Mouse (Mus musculus): Measurements from ENCODE around the gene Cuedc1. TPM values are rescaled to one million over a fixed set of nuclear protein-coding genes. Genes with fewer than 3 reads are reported as not detected.

The Cuedc1 gene
- polyA plus RNA-seq, 1 experiment from 2014 or later = 23.8 TPM

- H3K9ac ChIP-seq = peak overlapping the region; percentile 91; the same call in 1 of the 2 replicates
- peaks cover 18% of the 10 kb centered on the region for H3K4me1 ChIP-seq
- ATAC-seq (ENCODE audit: insufficient read depth, low FRiP score, low read depth) = no peak
- H3K9me3 ChIP-seq = no peaks in the 10 kb centered on the region
- H3K4me3 ChIP-seq (replicated peaks) = peak overlapping the region; percentile 97
- peak overlapping the region; percentile 98 for H3K27ac ChIP-seq
- peak overlapping the region; percentile 63 for H3K4me2 ChIP-seq
- 4% methylated on average over 8 of the region's 8 CpGs for WGBS
- H3K36me3 ChIP-seq = no peaks in the 10 kb centered on the region
- no peaks in the 10 kb centered on the region for H3K27me3 ChIP-seq (replicated peaks)
Measured at GRCm38 (mm10) chr11:88067191-88067585, 30.7 kb upstream of the Cuedc1 start.

DNA sequence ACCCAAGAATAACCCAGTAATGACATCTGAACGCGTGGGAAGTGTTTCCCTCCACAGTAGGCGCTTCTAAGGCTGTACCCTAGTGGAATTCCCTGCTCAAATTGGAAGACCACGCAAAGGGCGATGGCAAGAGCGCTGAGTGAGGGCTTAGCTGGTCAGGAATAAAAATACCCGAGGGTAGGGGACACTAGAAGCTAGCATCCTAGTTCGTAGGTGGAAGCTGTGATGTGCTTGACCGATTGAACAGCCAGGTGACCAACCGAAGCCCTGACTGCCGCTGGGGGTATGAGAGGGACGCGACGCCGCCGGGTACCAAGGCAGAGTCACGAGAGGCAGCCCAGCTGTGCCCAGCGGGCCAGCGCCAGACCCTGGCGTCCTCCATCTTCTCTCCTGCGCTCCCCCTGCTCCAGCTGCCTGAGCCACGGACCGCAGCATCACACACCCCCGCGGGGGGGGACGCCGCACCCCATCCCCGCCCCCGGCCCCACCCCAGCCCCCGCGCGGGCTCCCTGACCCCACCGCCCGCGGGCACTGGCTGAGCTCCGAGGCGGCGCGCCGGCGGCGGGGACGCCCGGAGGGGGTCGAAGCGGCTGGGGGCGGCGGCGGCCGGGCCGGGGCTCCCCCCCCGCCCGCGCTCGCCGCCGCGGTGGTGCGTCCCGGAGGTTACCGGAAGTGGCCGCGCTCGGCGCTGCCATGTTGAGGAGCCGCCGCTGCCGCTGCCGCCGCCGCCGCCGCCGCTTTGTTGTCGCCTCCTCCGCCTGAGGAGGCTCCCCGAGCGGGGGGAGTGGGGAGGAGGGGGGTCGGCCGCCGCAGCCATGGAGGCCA is 30.1 kb upstream of the Cuedc1 start, which contains the start of gene Vezf1:
Gene Vezf1 (plus strand): TSS at position 694 of the 825 bp plus-strand sequence.
- Histone ChIP-seq H3K27ac (peak within 1 kb of the TSS; percentile 98), H3K4me3 (replicated peaks) (peak within 1 kb of the TSS; percentile 97), H3K27me3 (replicated peaks) (no peaks in the 10 kb centered on the region), H3K9ac (peak within 1 kb of the TSS; percentile 91), H3K36me3 (no peaks in the 10 kb centered on the region), H3K4me1 (peaks cover 18% of the 10 kb centered on the region), H3K9me3 (no peaks in the 10 kb centered on the region), H3K4me2 (peak within 1 kb of the TSS; percentile 67)
- ATAC-seq (ENCODE audit: insufficient read depth, low FRiP score, low read depth) = peak; percentile 84
- under 1% methylated on average over 38 of the region's 81 CpGs for WGBS

DNA sequence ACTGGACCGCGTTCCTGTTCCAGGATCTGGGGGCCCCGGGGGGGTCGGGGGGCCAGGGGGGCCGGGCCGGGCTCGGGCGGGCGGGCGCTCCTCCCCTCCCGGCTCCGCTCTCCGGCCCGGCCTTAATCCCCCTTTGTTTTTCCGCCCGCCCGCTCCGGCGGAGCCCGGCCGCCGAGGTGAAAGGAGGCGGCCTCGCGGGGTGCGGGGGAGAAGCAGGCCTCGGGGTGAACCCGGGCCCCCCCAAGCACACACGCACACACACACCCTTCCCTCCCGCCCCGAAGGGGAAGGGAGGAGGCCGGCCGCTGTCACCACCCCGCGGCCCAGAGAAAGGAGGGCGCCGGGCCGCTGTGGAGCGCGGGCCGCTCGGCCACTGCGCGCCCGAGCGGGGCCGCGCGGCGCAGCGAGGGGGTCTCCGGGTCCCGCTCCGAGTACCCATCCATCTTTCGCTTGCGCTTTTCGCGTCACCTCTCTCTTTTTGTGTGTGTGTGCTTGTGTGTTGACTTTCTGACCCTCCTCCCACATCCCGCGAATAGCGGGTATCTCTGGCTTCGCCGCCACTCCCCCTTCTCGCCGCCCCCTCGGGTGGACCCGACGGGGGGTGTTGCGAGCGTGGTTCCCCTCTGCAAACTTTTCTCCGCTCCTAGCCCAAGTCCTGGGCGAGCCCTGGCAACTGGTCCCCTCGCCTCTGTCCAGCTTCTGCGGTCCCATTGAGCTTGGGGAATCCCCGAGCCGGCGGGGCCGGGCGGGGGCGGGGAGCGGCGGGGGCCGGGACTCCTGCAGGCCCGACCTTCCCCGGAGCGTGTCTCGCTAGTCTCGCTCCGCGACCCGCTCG is 29.2 kb upstream of the Cuedc1 start:
- WGBS = under 1% methylated on average over 66 of the region's 92 CpGs
- ATAC-seq (ENCODE audit: insufficient read depth, low FRiP score, low read depth) = peak; percentile 75
- peaks cover 2% of the 10 kb centered on the region; the same call in 1 of the 2 replicates for H3K36me3 ChIP-seq

DNA sequence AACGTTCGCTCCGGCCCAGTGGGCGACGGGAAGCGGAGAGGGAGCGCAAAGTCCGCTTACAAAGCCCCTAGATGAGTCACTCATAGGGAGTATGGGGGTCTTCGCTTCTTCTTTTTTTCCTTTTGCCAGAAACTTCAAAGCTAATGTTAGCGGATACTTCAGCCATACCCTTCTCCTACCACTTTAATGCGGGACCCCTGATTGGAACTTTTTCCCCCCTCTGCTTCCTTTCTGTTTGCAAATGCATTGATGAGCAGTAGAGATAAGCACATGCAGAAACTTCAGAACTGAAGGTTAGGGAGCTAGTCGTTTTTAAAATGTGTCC is 28.6 kb upstream of the Cuedc1 start:
- H3K36me3 ChIP-seq = peaks cover 3% of the 10 kb centered on the region; the same call in 1 of the 2 replicates
- peak overlapping the region; percentile 91 for H3K9ac ChIP-seq
- no peaks in the 10 kb centered on the region for H3K9me3 ChIP-seq
- H3K4me3 ChIP-seq (replicated peaks) = peak overlapping the region; percentile 97
- peaks cover 18% of the 10 kb centered on the region for H3K4me1 ChIP-seq
- no peak for ATAC-seq (ENCODE audit: insufficient read depth, low FRiP score, low read depth)
- peak overlapping the region; percentile 67 for H3K4me2 ChIP-seq
- peak overlapping the region; percentile 98 for H3K27ac ChIP-seq
- H3K27me3 ChIP-seq (replicated peaks) = no peaks in the 10 kb centered on the region
- under 1% methylated on average over 12 of the region's 12 CpGs for WGBS

More for the DNA sequence above, 29.2 kb upstream of the Cuedc1 start:
- Histone ChIP-seq H3K4me3 (replicated peaks) (peak overlapping the region; percentile 97), H3K9ac (peak overlapping the region; percentile 91), H3K9me3 (no peaks in the 10 kb centered on the region), H3K27ac (peak overlapping the region; percentile 98), H3K27me3 (replicated peaks) (no peaks in the 10 kb centered on the region), H3K4me2 (peak overlapping the region; percentile 67), H3K4me1 (peaks cover 18% of the 10 kb centered on the region)

GRCm38 (mm10) chr11:88070392-88070791 is 27.5 kb upstream of the Cuedc1 start:
- no peak overlapping the region for H3K9ac ChIP-seq
- ATAC-seq (ENCODE audit: insufficient read depth, low FRiP score, low read depth) = no peak
- H3K4me3 ChIP-seq (replicated peaks) = peak overlapping the region; percentile 11; the same call in 1 of the 2 replicates
- no peaks in the 10 kb centered on the region for H3K9me3 ChIP-seq
- peaks cover 3% of the 10 kb centered on the region; the same call in 1 of the 2 replicates for H3K36me3 ChIP-seq
- peak overlapping the region; percentile 67 for H3K4me2 ChIP-seq
- peaks cover 21% of the 10 kb centered on the region for H3K4me1 ChIP-seq
- WGBS = 29% methylated on average over 4 of the region's 4 CpGs
- H3K27ac ChIP-seq = no peak overlapping the region
- H3K27me3 ChIP-seq (replicated peaks) = no peaks in the 10 kb centered on the region

DNA sequence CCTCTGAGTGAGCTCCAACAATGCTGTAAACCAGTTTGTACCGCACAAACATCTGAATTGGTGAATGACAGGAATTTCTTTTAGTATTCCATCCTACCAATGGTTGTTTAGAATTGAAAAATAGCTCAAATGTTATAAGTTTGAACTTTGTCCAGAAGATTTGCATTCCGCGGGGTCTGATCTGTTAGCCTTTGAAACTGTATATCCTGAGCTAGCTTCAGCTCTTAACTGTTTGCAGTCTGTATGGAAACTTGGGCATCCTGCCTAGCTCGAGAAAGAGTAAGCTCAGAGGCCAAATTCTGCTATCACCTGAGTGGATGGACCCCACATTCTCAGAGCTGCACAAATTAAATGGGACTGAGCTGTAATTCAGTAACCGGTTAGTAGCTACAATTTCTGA is 26.7 kb upstream of the Cuedc1 start:
- WGBS = 35% methylated on average over 5 of the region's 5 CpGs

DNA sequence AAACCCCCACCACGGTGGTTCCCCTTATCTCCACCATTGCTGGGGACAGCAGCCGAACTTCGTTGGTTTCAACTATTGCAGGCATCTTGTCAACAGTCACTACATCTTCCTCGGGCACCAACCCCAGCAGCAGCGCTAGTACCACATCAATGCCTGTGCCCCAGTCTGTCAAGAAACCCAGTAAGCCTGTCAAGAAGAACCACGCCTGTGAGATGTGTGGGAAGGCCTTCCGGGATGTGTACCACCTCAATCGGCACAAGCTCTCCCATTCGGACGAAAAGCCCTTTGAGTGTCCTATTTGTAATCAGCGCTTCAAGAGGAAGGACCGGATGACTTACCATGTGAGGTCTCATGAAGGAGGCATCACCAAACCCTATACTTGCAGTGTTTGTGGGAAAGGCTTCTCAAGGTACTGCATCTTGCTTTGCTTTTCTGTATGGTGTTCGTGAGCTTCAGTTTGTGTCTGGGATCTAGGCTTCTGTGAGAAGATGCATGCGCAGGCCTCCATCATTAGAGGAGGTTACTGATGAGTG is 24.4 kb upstream of the Cuedc1 start:
- peaks cover 21% of the 10 kb centered on the region for H3K4me1 ChIP-seq
- no peak for ATAC-seq (ENCODE audit: insufficient read depth, low FRiP score, low read depth)
- no peak overlapping the region for H3K9ac ChIP-seq
- H3K27ac ChIP-seq = no peak overlapping the region
- H3K4me3 ChIP-seq (replicated peaks) = no peak overlapping the region
- H3K27me3 ChIP-seq (replicated peaks) = no peaks in the 10 kb centered on the region
- WGBS = 79% methylated on average over 14 of the region's 14 CpGs
- H3K4me2 ChIP-seq = no peak overlapping the region
- no peaks in the 10 kb centered on the region for H3K9me3 ChIP-seq
- H3K36me3 ChIP-seq = peaks cover 13% of the 10 kb centered on the region

More for the DNA sequence above, 26.7 kb upstream of the Cuedc1 start:
- ATAC-seq (ENCODE audit: insufficient read depth, low FRiP score, low read depth) = no peak
- H3K9me3 ChIP-seq = no peaks in the 10 kb centered on the region
- peaks cover 21% of the 10 kb centered on the region for H3K4me1 ChIP-seq
- no peaks in the 10 kb centered on the region for H3K27me3 ChIP-seq (replicated peaks)
- no peak overlapping the region for H3K27ac ChIP-seq
- H3K36me3 ChIP-seq = peaks cover 5% of the 10 kb centered on the region; the same call in 1 of the 2 replicates
- H3K4me3 ChIP-seq (replicated peaks) = no peak overlapping the region
- peak overlapping the region; percentile 67 for H3K4me2 ChIP-seq
- no peak overlapping the region for H3K9ac ChIP-seq

DNA sequence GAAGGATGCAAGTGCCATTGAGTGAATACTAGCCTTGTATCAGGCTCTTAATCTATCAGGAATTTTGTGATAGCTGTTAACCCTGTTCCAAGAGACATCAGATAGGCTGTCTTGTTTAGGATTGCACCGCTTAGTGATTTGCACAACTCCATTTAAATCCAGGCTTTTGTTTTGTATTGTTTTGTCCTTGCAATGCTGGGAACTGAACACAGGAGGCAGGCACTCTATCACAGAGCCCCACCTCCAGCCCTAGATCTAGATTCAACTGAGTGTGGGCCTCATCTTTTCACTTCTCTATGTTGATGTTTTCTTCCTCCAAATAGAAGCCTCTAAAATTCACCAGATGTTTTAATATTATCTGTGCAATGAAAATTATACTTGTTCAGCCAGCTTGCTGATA is 22.2 kb upstream of the Cuedc1 start:
- Histone ChIP-seq H3K4me2 (no peak overlapping the region), H3K9ac (no peak overlapping the region), H3K4me1 (peaks cover 16% of the 10 kb centered on the region), H3K9me3 (no peaks in the 10 kb centered on the region), H3K4me3 (replicated peaks) (no peak overlapping the region), H3K27me3 (replicated peaks) (no peaks in the 10 kb centered on the region), H3K27ac (no peak overlapping the region), H3K36me3 (peaks cover 32% of the 10 kb centered on the region)
- ATAC-seq (ENCODE audit: insufficient read depth, low FRiP score, low read depth) = no peak
- 71% methylated on average over 1 of the region's 1 CpGs for WGBS

DNA sequence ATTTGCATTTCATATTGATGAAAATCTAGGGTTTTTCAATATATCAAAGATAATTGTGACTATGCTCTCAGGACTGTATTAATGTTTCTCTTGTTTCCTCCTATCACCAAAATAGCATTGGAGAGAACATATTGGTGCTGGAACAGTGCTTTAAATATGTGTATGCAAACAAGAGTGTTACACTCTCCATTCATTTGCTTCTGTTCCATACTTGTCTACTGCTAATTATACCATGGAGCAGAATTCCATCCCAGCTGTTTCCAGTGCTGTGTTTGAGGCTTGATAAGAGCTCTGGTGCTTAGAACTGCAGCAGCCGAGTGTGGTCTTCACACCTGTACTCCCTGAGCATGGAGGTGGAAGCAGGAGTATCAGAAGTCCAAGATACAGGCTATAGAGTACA is 21.5 kb upstream of the Cuedc1 start:
- Histone ChIP-seq H3K4me3 (replicated peaks) (no peak overlapping the region), H3K36me3 (peaks cover 36% of the 10 kb centered on the region), H3K27ac (no peak overlapping the region), H3K4me1 (0 out of 2 replicates have a peak, but pooled peaks cover 9% of the 10 kb centered on the region), H3K9ac (no peak overlapping the region), H3K4me2 (no peak overlapping the region), H3K9me3 (no peaks in the 10 kb centered on the region), H3K27me3 (replicated peaks) (no peaks in the 10 kb centered on the region)
- ATAC-seq (ENCODE audit: insufficient read depth, low FRiP score, low read depth) = no peak
- WGBS = 70% methylated on average over 1 of the region's 1 CpGs

DNA sequence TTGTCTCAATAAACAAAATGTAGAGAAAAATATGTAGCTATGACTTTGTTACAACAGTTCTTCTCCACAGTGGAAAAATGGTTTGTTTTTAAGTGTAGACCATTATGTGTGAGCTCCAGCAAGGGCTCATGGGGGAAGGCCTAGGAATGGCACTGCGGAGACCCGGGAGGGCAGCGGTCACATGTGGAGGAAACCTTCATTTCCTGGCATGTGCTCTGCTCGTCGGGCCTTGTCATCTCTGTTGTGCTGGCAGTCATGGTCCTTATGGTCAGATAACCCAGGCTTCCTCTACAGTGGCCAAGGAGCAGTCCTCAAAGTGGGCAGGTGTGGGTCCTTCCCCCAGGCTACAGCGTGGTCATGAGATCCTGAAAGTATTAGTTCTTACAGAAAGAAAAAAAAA is 14.2 kb upstream of the Cuedc1 start:
- no peak overlapping the region for H3K4me3 ChIP-seq (replicated peaks)
- no peak overlapping the region for H3K4me2 ChIP-seq
- no peak overlapping the region for H3K9ac ChIP-seq
- ATAC-seq (ENCODE audit: insufficient read depth, low FRiP score, low read depth) = no peak
- WGBS = 71% methylated on average over 6 of the region's 6 CpGs
- H3K27me3 ChIP-seq (replicated peaks) = no peaks in the 10 kb centered on the region
- H3K36me3 ChIP-seq = peaks cover 28% of the 10 kb centered on the region
- peaks cover 8% of the 10 kb centered on the region; the same call in 1 of the 2 replicates for H3K4me1 ChIP-seq
- no peaks in the 10 kb centered on the region for H3K9me3 ChIP-seq
- no peak overlapping the region for H3K27ac ChIP-seq

- H3K36me3 ChIP-seq = 0 out of 2 replicates have a peak, but pooled peaks cover 7% of the 10 kb centered on the region
- H3K4me3 ChIP-seq (replicated peaks) = peak overlapping the region; percentile 24
- peak overlapping the region; percentile 57; the same call in 1 of the 2 replicates for H3K27ac ChIP-seq
- H3K4me1 ChIP-seq = peaks cover 8% of the 10 kb centered on the region; the same call in 1 of the 2 replicates
- no peaks in the 10 kb centered on the region for H3K9me3 ChIP-seq
- ATAC-seq (ENCODE audit: insufficient read depth, low FRiP score, low read depth) = peak; percentile 90
- H3K9ac ChIP-seq = no peak overlapping the region; the same call in 1 of the 2 replicates
- WGBS = 6% methylated on average over 25 of the region's 25 CpGs
- peak overlapping the region; percentile 60 for H3K4me2 ChIP-seq
- no peaks in the 10 kb centered on the region for H3K27me3 ChIP-seq (replicated peaks)
Measured at GRCm38 (mm10) chr11:88086737-88087627, 10.9 kb upstream of the Cuedc1 start.

Data from stomach, embryonic 15.5 days (tissue).